Mouse (Mus musculus): ENCODE results near the gene Pkd1l3. TPM values are rescaled to one million over a fixed set of nuclear protein-coding genes. Genes with fewer than 3 reads are reported as not detected.

The Pkd1l3 gene
- polyA plus RNA-seq, 1 experiment from 2014 or later = 0.37 TPM

Other genes starting within 250 kb of the Pkd1l3 start
- gene Pmfbp1, start 120.5 kb upstream of the Pkd1l3 start, polyA plus RNA-seq (2014; fragmentation: Nextera tagmentation; extraction: Ambion mirVana) = 0.05 TPM in 1 of 2 replicates, not detected in the other
- gene Dhx38, start 48.7 kb upstream of the Pkd1l3 start, polyA plus RNA-seq (2014; fragmentation: Nextera tagmentation; extraction: Ambion mirVana) = 22.1 and 23.3 TPM in 2 replicates
- gene Txnl4b, start 48.6 kb upstream of the Pkd1l3 start, polyA plus RNA-seq (2014; fragmentation: Nextera tagmentation; extraction: Ambion mirVana) = 23.6 and 24.3 TPM in 2 replicates
- gene Hp, start 35.3 kb upstream of the Pkd1l3 start, polyA plus RNA-seq (2014; fragmentation: Nextera tagmentation; extraction: Ambion mirVana) = 0.17 and 0.53 TPM in 2 replicates
- 58.8 and 61.1 TPM in 2 replicates for gene Dhodh, start 5.8 kb upstream of the Pkd1l3 start, polyA plus RNA-seq (2014; fragmentation: Nextera tagmentation; extraction: Ambion mirVana)
- 140 and 152 TPM in 2 replicates for gene Ist1, start 78.7 kb downstream of the Pkd1l3 start, polyA plus RNA-seq (2014; fragmentation: Nextera tagmentation; extraction: Ambion mirVana)
- 26.3 and 27.7 TPM in 2 replicates for gene Zfp821, start 91.0 kb downstream of the Pkd1l3 start, polyA plus RNA-seq (2014; fragmentation: Nextera tagmentation; extraction: Ambion mirVana)
- gene Atxn1l, start 123.2 kb downstream of the Pkd1l3 start, polyA plus RNA-seq (2014; fragmentation: Nextera tagmentation; extraction: Ambion mirVana) = 6.1 and 7.1 TPM in 2 replicates
- gene Ap1g1, start 164.0 kb downstream of the Pkd1l3 start, polyA plus RNA-seq (2014; fragmentation: Nextera tagmentation; extraction: Ambion mirVana) = 34.5 and 37.6 TPM in 2 replicates